Mouse (Mus musculus): ENCODE measurements around the gene Slco3a1. TPM values are rescaled to one million over a fixed set of nuclear protein-coding genes. Genes with fewer than 3 reads are reported as not detected.

The Slco3a1 gene
- total and polyA plus RNA-seq, 3 experiments, result 0.04 to 0.35 TPM; not detected in 1

DNA sequence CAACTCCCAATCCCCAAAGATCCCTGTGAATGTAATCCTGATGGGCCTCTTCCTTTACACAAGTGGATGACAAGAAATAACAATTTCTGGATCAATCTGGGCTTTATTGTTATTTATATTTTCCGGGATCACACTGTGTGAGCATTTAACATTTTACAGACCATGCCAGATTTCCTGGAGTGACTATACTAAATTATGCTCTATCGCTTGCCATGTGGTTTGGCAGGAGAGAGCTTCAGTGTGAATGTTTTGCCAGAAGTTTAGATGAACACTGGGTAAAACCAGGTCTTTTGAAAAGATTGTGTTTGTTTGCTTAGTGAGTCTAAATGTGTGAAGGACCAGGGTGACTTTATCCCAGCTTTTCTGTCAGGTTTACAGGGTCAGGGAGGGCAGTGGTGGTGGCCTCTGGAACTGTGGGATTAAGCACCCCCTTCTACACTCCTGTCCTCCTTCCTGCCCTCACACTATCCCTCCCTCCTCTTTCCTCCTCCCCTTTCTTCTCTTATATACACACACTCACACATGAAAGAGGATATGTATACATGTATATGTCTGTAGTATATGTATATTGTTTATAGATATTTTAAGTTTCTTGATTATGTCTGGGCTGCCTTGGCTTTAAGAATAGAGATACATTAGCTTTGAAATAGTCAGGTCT, 287.9 kb downstream of the Slco3a1 start:
- dilution Hi-C loops (cut with MboI; ENCODE audit: extremely low pct_ligation_motif_present, extremely low pct_unique_long_range_greater_than_20kb, low sequenced_read_pairs) (no loop called here), in situ Hi-C loops (cut with MboI; ENCODE audit: low pct_ligation_motif_present, low pct_unique_long_range_greater_than_20kb, low sequenced_read_pairs) (no loop called here)
- Histone ChIP-seq H3K4me3 (replicated peaks in 1 of 3; ENCODE audit: low read depth in 2 of 3, low read length in 2 of 3, poor library complexity in 1 of 3) (no peak overlapping the region), H3K79me2 (replicated peaks; ENCODE audit: control insufficient read depth, extremely low read depth, insufficient read depth, poor library complexity, severe bottlenecking) (no peaks in the 10 kb centered on the region), H3K27me3 (replicated peaks) (peaks cover 44% of the 10 kb centered on the region), H3K4me2 (ENCODE audit: insufficient read depth, low read depth, poor library complexity, severe bottlenecking) (no peak overlapping the region), H3K9me3 (replicated peaks; ENCODE audit: low read length) (no peaks in the 10 kb centered on the region), H3K4me1 (ENCODE audit: control insufficient read depth in 1 of 2, insufficient read depth in 2 of 2) (no peaks in the 10 kb centered on the region), H3K9ac (ENCODE audit: insufficient read depth, low read depth) (no peak overlapping the region), H3K36me3 (replicated peaks in 1 of 2; ENCODE audit: control insufficient read depth in 1 of 2, insufficient read depth in 1 of 2, low read length in 1 of 2) (no peaks in the 10 kb centered on the region), H3K27ac (ENCODE audit: insufficient read depth, low read depth) (no peak overlapping the region)
- DNase-seq (ENCODE audit: extremely low read depth), result no peak
- TF ChIP-seq HCFC1 (IDR thresholded peaks at IDR 0.05; ENCODE audit: low read depth, low read length), result no peak
- TF ChIP-seq MYC (IDR thresholded peaks at IDR 0.05; ENCODE audit: low read depth, low read length), result no peak
- TF ChIP-seq MAFK (IDR thresholded peaks at IDR 0.05; ENCODE audit: insufficient replicate concordance, low read length), result no peak
- TF ChIP-seq MAX (IDR thresholded peaks at IDR 0.05; ENCODE audit: low read length), result no peak
- no peak for TF ChIP-seq JUND (conservative IDR thresholded peaks at IDR 0.05; ENCODE audit: low read depth, low read length)
- no peak for TF ChIP-seq GABPA (IDR thresholded peaks at IDR 0.05; ENCODE audit: insufficient replicate concordance, low read depth, low read length)
- TF ChIP-seq JUN (IDR thresholded peaks at IDR 0.05; ENCODE audit: insufficient read depth, low read depth, low read length), result no peak
- TF ChIP-seq ZC3H11A (IDR thresholded peaks at IDR 0.05; ENCODE audit: low read depth, low read length), result no peak
- no peak for TF ChIP-seq SMC3 (IDR thresholded peaks at IDR 0.05; ENCODE audit: low read depth, low read length)
- TF ChIP-seq USF2 (conservative IDR thresholded peaks at IDR 0.05; ENCODE audit: low read depth, low read length), result no peak

DNA sequence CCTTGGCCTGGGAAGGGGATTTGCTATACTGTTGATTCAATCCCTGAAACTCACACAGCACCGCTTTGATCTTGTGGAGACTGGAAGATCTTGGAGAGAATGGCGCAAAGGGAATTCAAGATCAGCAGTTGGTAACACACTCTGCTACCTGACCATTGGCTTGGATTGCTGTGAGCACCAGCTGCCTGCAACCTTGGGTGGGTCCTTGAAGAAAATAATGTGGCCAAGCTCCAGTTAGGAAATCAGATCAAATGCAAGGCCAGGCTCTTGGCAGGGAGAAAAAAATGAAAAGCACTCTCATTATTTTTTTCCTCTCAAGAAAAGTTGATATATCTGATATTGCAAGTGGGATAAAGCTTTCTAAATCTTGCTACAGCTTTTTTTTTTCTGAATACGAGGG, 298.3 kb downstream of the Slco3a1 start:
- Histone ChIP-seq H3K4me3 (replicated peaks in 1 of 3; ENCODE audit: low read depth in 2 of 3, low read length in 2 of 3, poor library complexity in 1 of 3) (no peak overlapping the region), H3K9me3 (replicated peaks; ENCODE audit: low read length) (no peaks in the 10 kb centered on the region), H3K36me3 (replicated peaks in 1 of 2; ENCODE audit: control insufficient read depth in 1 of 2, insufficient read depth in 1 of 2, low read length in 1 of 2) (no peaks in the 10 kb centered on the region), H3K27ac (ENCODE audit: insufficient read depth, low read depth) (no peak overlapping the region), H3K27me3 (replicated peaks) (peaks cover 53% of the 10 kb centered on the region), H3K4me2 (ENCODE audit: insufficient read depth, low read depth, poor library complexity, severe bottlenecking) (no peak overlapping the region), H3K9ac (ENCODE audit: insufficient read depth, low read depth) (no peak overlapping the region), H3K4me1 (ENCODE audit: control insufficient read depth in 1 of 2, insufficient read depth in 2 of 2) (no peaks in the 10 kb centered on the region), H3K79me2 (replicated peaks; ENCODE audit: control insufficient read depth, extremely low read depth, insufficient read depth, poor library complexity, severe bottlenecking) (no peaks in the 10 kb centered on the region)
- TF ChIP-seq UBTF (IDR thresholded peaks at IDR 0.05; ENCODE audit: low read depth, low read length) (no peak), IRF4 (IDR thresholded peaks at IDR 0.05; ENCODE audit: low read depth, low read length) (no peak), TCF12 (IDR thresholded peaks at IDR 0.05; ENCODE audit: low read depth, low read length) (no peak), RAD21 (IDR thresholded peaks at IDR 0.05; ENCODE audit: low read depth, low read length) (no peak), EP300 (IDR thresholded peaks at IDR 0.05; ENCODE audit: low read length) (no peak), NELFE (IDR thresholded peaks at IDR 0.05; ENCODE audit: low read depth, low read length) (no peak), SMC3 (IDR thresholded peaks at IDR 0.05; ENCODE audit: low read depth, low read length) (no peak), CTCF (conservative IDR thresholded peaks at IDR 0.05 in 1 of 2, IDR thresholded peaks at IDR 0.05 in 1 of 2; ENCODE audit: low read depth in 2 of 2, low read length in 2 of 2) (no peak), PAX5 (IDR thresholded peaks at IDR 0.05; ENCODE audit: low read length) (no peak), ZC3H11A (IDR thresholded peaks at IDR 0.05; ENCODE audit: low read depth, low read length) (no peak), ZKSCAN1 (IDR thresholded peaks at IDR 0.05; ENCODE audit: borderline replicate concordance, low read depth, low read length) (no peak), MYC (IDR thresholded peaks at IDR 0.05; ENCODE audit: low read depth, low read length) (no peak), CHD1 (IDR thresholded peaks at IDR 0.05; ENCODE audit: low read depth, low read length) (no peak), ETS1 (conservative IDR thresholded peaks at IDR 0.05; ENCODE audit: low read depth, low read length) (no peak), MXI1 (IDR thresholded peaks at IDR 0.05; ENCODE audit: low read depth, low read length) (no peak), KAT2A (IDR thresholded peaks at IDR 0.05; ENCODE audit: insufficient replicate concordance, low read length) (no peak)
- dilution Hi-C loops (cut with MboI; ENCODE audit: extremely low pct_ligation_motif_present, extremely low pct_unique_long_range_greater_than_20kb, low sequenced_read_pairs) (no loop called here), in situ Hi-C loops (cut with MboI; ENCODE audit: low pct_ligation_motif_present, low pct_unique_long_range_greater_than_20kb, low sequenced_read_pairs) (no loop called here)
- no peak for DNase-seq (ENCODE audit: extremely low read depth)
